Mouse (Mus musculus): ENCODE measurements around the gene Pkp3.

Gene Pkp3

DNA sequence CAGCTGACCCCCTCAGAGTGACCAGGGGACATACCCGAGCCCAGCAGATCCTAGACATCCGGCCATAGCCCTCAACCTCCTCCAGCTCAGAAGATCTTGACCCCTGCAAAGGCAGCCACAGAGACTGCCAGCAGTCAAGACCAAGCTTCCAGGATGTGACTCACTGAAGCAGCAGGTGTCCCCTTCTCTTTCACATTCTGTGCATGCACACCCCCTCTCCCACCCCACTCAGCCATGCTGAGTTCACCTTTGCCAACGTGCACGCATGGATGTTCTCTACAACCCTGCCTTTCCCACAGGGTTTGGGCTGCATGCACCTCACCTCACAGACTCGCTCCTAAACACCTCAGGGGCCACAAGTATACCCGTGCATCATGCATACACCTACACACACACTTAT lies 18.0 kb downstream of the Pkp3 start:
- DNase-seq = peak; percentile 65

DNA sequence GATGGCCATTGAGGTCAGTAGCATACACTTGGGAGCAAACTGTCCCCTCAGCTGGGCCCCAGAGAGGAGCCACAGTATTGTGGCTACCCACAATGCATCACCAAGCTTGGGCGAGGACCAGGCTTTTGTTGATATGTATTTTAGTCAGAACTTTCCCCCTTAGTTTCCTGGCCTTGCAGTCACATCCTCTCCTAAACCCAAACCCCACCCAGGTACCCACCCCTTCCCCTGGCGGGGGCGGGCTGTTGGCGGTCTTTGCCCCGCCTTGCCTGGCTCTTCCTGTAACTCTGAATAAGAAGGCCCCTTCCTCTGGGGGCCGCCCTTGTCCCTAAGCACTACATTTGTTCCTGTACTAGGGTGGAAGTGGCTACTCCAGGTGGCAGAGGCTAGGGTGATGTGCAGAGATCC lies 18.6 kb downstream of the Pkp3 start:
- DNase-seq = peak; percentile 93

DNA sequence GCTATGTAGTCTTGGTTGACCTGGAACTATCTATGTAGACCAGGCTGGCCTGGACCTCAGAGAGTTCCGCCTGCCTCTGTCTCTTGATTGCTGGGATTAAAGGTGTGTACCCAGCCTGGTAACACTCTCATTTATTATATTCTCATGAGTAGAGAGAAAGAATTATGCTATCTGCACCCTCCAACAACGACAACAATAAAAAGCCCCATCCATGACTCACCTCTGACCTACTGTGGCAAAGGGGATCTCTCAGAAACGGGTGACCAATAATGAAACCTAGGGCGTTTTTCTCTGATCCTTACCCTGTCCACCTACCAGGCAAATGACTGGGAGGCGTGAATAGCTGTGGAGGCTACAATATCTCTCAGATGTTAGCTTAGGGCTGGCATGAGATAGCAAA lies 19.2 kb downstream of the Pkp3 start:
- no peak for DNase-seq

DNA sequence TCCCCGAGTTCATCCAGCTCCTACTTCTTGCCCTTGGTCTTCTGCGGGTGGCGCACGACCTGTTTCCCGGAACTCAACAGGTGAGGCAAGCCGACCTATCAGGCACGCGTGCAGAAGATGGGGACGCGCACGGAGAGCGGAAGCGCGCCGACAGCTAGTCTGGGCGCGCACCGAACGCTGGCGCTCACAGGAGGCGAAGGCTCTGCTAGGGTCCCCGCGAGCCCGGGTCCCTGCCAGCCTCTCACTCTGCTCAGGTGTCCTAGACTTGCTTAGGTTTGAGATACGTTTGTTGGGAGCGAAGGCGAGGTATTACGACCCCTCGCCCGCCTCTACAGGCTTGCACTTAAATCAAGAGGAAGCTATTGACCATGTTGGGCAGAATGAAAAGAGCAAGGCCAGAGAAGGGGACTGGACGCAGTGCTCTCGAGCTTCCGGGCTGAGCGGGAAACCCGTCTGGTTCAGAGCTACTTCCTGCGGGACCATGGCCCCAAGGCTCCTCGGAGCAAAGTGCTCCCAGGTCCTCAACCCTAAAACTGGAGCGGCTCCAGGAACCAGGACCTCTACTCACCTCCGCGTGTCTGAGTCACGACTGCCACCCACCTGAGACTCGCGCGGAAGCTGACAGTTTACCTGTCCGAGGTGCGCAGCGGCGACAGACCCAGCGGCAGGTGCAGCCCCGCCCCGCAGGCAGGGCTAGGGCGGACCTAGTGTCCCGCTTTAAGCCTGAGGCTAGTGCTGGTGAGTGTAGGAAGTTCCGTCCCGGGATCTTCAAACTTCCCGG lies 22.1 kb downstream of the Pkp3 start, which contains the start of gene Sigirr:
Sigirr (minus strand) TSS at position 662 of the 781 bp plus-strand sequence.
- peak; percentile 84 for DNase-seq

DNA sequence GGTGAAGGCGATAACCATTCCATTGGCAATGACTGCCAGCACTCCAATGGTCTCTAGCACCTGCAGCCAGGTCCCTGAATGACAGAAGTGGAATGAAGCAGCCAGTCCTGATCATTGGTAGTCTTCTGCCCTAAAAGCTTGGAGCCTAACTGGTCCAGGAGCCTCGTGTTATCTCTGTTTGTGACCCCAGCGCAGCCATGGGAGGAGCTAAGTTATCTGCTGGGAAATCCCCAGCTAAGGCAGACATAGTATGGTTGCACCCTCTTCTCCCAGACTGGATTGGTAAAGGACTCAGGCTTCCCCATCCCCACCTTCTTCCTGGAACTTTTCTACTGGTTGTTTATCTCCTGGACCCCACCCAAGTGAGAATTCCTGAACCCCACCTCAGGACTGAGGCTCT lies 25.1 kb downstream of the Pkp3 start:
- no peak for DNase-seq

DNA sequence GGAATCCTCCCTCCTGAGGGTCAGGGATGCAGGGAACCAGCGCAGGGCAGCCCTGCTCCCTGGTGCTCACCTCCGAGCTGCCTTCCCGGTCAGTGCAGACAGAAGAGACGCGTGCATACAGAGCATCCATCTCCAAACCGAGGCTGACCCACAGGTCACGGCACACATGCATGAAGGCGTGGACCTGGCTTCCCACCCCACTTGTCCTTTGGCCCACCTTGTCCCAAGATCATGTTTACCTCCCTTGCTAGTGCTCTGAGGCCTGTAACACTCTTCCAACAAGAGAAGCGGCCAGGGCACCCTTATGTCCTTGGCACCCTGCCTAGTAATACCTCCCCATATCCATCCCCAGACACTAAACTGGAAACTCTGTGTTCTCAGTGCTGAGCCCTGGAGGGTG lies 37.9 kb downstream of the Pkp3 start:
- no peak for DNase-seq

DNA sequence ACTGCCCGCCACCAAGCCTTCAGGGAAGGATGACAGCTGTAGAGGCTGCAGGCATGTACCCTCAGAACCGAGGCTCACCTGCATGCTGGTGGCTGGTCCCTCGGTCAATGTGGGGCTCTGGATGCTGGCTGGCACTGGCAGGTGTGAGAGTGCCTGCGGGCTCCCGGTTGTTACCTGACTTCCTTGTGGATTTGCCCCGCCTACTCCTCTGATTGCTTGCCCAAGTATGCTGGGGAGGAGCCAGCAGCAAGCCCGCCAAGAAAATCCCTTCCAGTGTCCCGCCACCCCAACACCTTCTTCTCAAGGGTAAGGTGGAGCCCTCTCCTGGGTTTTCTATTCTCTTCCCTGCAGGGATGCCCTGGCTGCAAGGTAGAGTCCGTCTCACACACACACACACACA lies 39.6 kb downstream of the Pkp3 start, which contains the start of gene Ano9:
Ano9 (minus strand) TSS at position 171 of the 400 bp plus-strand sequence.
- DNase-seq = no peak

DNA sequence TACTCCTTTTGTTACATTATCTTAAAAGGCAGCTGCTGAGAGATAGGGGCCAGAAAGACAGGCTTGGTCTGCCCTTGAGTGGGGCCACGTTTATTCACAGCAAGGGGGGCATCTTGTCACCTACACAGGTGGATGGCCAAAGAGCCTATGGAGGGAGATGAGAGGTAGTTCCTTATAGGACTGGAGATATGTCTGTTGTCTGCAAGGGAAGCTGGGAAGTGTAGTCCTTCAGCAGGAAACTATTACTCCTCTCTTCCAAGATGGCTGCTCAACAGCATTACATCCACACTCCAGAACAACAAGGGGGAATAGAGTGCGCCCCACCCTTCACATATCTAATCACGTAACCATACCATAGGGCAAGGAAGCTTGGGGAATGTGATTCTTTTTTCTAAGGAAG lies 41.5 kb downstream of the Pkp3 start:
- DNase-seq = no peak

DNA sequence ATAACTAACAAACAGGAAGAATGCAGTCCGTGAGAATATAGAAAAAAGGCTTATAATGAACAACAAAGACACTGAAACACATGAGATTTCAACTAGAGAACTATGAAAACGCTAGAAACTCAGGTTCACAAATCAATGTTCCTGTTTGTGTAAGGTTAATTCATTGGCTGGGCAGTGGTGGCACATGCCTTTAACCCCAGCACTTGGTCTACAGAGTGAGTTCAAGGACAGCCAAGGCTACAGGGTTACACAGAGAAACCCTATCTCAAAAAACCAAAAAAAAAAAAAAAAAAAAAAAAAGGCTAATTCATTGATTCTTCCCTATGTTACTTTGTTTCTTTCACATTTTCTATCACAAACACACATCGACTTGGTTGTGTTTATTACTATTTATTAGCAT lies 42.6 kb downstream of the Pkp3 start:
- DNase-seq = no peak

DNA sequence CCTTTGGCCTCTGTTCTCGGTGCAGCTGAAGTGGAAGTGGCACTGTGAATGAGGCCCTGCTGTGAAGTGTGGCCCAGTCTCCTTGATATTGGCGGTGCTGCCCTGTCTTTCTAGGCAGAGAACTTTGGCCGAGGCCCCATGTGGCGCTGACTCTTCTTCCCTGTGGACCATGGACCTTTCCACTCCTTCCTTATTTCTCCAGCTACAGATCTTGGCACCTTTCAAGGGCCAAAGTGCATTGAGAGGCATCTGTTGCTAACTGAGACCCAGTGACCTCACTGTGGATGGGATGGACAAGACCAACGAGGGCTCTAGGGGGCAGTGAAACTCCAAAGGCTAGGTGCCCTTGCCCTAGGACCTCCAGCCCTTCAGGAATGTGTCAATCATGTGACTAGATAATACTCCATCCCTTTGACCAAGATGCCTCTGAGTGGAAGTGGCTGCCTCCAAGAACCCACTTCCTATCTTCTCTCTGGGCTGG lies 43.1 kb downstream of the Pkp3 start:
- DNase-seq = no peak

DNA sequence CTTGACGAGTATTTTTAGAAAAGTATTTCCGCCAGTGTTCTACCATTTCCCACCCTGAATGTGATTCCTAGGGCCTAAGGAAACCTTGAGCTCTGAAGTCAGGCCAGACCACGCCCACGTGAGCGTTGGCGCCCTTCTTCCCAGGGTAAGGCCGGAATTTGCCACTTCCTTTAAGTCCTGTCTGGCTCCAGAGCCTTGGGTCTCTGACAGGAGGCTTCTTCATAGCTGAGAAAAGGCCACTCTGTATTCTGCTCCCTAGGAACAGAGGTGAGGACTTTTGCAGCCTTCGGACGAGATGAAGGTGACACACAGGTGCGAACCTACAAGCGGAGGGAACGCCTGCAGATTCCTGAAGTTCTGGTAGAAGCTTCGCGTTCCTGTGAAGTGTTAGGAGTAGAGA lies 44.2 kb downstream of the Pkp3 start, which contains the start of gene Ptdss2:
Ptdss2 (plus strand) TSS at position 138 of the 400 bp plus-strand sequence.
- no peak for DNase-seq

DNA sequence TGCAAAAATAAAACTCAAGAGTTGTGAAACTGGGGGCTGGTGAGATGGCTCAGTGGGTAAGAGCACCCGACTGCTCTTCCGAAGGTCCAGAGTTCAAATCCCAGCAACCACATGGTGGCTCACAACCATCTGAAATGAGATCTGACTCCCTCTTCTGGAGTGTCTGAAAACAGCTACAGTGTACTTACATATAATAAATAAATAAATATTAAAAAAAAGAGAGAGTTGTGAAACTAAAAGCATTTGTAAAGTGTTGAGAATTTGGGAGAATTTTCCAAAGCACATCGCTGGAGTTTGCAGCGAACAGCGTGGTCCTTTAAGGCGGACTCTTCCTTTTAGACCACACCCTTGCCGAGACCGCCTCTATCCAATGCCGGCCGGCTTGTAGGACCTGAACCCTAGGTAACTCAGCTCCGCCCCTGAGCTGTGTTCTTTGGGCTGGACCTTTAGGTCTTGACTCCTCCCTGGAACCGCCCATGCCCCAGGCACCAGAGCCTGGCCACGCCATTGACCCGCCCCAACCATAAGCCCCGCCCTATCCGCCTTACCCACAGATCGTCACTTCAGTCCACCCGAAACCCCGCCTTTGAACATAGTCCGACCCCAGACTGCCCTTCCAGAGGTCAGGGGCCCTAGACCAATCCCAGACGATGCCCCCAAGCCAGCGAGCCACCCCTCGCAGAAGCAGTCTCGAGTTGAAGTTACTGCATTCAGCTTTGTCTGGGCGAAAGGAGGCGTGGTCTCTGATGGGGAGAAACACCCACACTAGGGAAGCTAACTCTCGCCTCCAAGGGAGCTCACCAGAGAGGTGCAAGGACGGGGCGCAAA lies 44.9 kb downstream of the Pkp3 start:
- peak; percentile 88 for DNase-seq

DNA sequence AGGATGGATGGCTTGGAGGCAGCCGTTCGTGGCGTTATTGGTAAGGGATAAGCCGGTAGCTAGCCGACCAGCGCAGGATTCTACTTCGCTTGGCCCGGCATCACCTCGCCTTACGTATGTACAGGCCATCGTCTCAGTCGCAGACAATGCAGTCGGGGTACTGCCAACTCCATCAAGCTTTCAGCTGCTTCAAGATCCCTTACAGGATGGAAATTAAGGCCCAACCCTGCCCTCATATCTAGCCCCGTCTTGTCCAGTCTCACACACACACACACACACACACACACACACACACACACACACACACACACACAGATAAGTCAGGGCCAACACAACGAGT lies 45.5 kb downstream of the Pkp3 start:
- no peak for DNase-seq

DNA sequence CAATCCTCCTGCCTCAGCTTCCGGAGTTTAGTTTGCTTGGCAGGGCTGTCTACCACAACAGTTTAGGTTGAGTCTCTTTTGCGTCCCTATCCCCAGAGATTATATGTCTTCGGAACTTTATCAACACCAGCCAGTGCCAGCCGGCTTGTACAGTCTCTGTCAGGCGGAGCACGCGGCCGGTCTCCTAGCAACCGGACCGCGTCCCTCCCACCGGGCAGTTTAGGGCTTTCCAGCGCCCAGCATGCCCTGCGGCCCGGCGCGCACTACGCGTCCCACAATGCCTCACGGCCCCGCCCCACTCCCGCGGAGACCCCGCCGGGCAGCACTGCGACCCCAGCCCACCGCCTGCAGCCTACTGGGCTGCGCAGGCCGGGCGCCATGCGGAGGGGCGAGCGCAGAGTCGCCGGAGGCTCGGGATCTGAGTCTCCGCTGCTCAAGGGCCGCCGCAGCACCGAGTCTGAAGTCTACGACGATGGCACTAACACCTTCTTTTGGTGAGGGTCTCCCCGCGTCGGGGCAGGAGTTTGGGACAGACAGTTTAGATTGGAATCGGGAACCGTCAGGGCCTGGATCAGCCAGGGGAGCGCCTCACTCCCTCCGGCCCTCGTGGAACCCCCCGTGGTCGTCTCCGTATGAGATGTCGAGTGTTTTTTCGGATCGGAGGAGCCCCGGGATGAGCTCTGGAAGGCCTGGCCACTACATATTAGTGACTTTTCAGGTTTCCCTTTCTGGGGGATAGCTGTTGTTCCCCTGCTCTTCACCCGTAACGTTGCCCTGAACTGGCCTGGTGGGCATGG lies 53.2 kb downstream of the Pkp3 start:
- DNase-seq = peak; percentile 91

DNA sequence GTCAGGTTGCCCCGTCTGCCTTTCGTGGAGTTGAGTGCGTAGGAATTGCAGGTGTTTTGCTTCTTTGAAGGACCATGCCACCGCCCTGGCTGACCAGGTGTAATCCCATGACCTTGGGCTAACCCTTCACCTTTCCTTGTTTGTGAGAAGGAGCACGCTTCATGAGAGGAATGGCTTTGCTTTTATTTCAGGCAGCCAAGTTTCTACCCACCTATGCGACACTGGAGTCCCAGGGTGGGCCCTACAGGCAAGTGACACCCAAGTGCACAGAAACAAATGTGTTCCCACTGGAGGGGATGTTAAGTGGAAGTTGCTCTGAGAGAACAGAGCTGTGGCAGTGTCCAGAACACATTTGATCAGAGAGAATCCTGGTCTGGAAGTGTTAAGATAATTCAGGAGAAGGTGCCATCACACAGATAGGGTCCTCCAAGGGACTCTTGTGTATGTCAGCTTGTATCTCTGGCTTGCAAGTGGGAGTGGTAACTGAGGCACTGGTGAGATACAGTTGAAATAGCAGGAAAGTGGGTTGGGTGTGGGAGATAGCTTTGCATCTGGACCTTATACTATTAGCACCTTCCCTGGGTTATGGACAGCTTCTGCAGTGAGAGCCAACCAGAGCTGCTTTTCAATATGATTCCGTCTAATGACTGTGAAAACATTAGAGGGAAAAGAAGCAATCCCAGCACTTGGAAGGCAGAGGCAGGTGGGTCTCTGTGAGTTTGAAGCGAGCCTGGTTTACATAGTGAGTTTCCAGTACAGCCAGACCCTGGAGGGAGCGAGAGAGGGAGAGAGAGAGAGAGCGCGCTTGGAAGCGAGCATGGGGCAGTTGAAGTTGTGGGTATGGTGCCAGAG lies 54.1 kb downstream of the Pkp3 start:
- DNase-seq = no peak
